ENCODE assay signal across 1 mouse cellular context in the genomic region with DNA sequence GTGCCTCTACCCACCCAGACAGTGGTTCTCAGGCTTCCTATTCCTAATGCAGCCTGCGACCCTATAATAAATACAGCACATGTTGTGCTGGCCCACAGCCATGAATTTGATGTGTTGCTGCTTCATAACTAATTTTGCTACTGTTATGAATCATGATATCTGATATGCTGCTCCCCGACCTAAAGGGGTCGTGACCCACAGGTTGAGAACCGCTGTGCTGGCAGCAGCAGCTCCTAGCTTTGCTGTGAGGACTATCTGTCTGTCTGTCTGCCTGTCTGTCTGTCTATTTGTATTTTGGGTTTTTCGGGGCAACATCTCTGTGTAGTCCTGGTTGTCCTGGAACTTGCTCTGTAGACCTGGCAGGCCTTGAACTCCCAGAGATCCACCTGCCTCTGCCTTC.
TF ChIP-seq lines count a peak whose summit lies in the region.

No protein-coding gene starts in this region.

TF ChIP-seq in MEL, 35 proteins besides CTCF, POLR2A, EP300 and RAD21 (continued from another document):
- TF ChIP-seq MXI1 (IDR thresholded peaks at IDR 0.05; ENCODE audit: low read depth, low read length) (0 out of 2 replicates have a peak, but pooled peaks have one; percentile 25), MYB (IDR thresholded peaks at IDR 0.05; ENCODE audit: low read depth, low read length) (no peak), MYC (IDR thresholded peaks at IDR 0.05; ENCODE audit: low read depth, low read length) (0 out of 2 replicates have a peak, but pooled peaks have one; percentile 2), ZKSCAN1 (IDR thresholded peaks at IDR 0.05; ENCODE audit: low read depth, low read length) (no peak), E2F4 (IDR thresholded peaks at IDR 0.05; ENCODE audit: borderline replicate concordance, low read depth, low read length) (no peak), ELF1 (IDR thresholded peaks at IDR 0.05; ENCODE audit: low read depth, low read length) (0 out of 2 replicates have a peak, but pooled peaks have one; percentile 2), MAX (IDR thresholded peaks at IDR 0.05; ENCODE audit: low read length) (peak; percentile 37; the same call in 1 of the 2 replicates)
